Mouse (Mus musculus): ENCODE measurements at regions not wholly inside any gene's neighbourhood (a gene's known extent, or its start where the extent isn't known, plus 50 kb on each side); places are given as distances from the start of the nearest gene placed in this dataset.

- 86% methylated on average over 4 of the region's 4 CpGs for WGBS
- no peak overlapping the region for H3K4me3 ChIP-seq (ENCODE audit: extremely low read depth, insufficient read depth, insufficient read length)
These were observed 117.5 kb upstream of the Atp1a1 start for GRCm38 (mm10) chr3:101722001-101722400.

GRCm38 (mm10) chr3:101715416-101715815 lies 110.9 kb upstream of the Atp1a1 start:
- Histone ChIP-seq H3K4me1 (ENCODE audit: control insufficient read depth, insufficient read depth, insufficient read length) (no peaks in the 10 kb centered on the region; the same call in 1 of the 2 replicates), H3K27ac (ENCODE audit: insufficient read depth, low read length) (no peak overlapping the region), H3K36me3 (ENCODE audit: control insufficient read depth, insufficient read depth, low read length) (no peaks in the 10 kb centered on the region), H3K4me3 (ENCODE audit: extremely low read depth, insufficient read depth, insufficient read length) (no peak overlapping the region), H3K27me3 (ENCODE audit: control insufficient read depth, insufficient read depth, low read length) (no peaks in the 10 kb centered on the region)
- DNase-seq (ENCODE audit: low read depth in 1 of 2, low spot score in 2 of 2), result no peak
- TF ChIP-seq CTCF (IDR thresholded peaks at IDR 0.05; ENCODE audit: extremely low read depth, insufficient read depth, insufficient read length, insufficient replicate concordance) (no peak), POLR2A (IDR thresholded peaks at IDR 0.05; ENCODE audit: low read depth, low read length) (no peak)

More at GRCm38 (mm10) chr3:101722001-101722400, 117.5 kb upstream of the Atp1a1 start:
- Histone ChIP-seq H3K36me3 (ENCODE audit: control insufficient read depth, insufficient read depth, low read length) (no peaks in the 10 kb centered on the region), H3K27ac (ENCODE audit: insufficient read depth, low read length) (no peak overlapping the region), H3K4me1 (ENCODE audit: control insufficient read depth, insufficient read depth, insufficient read length) (no peaks in the 10 kb centered on the region), H3K27me3 (ENCODE audit: control insufficient read depth, insufficient read depth, low read length) (no peaks in the 10 kb centered on the region)
- TF ChIP-seq POLR2A (IDR thresholded peaks at IDR 0.05; ENCODE audit: low read depth, low read length) (no peak), CTCF (IDR thresholded peaks at IDR 0.05; ENCODE audit: extremely low read depth, insufficient read depth, insufficient read length, insufficient replicate concordance) (no peak)
- DNase-seq (ENCODE audit: low read depth in 1 of 2, low spot score in 2 of 2), result no peak

GRCm38 (mm10) chr3:101714810-101715209 lies 110.3 kb upstream of the Atp1a1 start:
- Histone ChIP-seq H3K36me3 (ENCODE audit: control insufficient read depth, insufficient read depth, low read length) (no peaks in the 10 kb centered on the region), H3K27me3 (ENCODE audit: control insufficient read depth, insufficient read depth, low read length) (no peaks in the 10 kb centered on the region), H3K4me3 (ENCODE audit: extremely low read depth, insufficient read depth, insufficient read length) (no peak overlapping the region), H3K27ac (ENCODE audit: insufficient read depth, low read length) (no peak overlapping the region), H3K4me1 (ENCODE audit: control insufficient read depth, insufficient read depth, insufficient read length) (no peaks in the 10 kb centered on the region; the same call in 1 of the 2 replicates)
- DNase-seq (ENCODE audit: low read depth in 1 of 2, low spot score in 2 of 2), result no peak
- WGBS, result 68% methylated on average over 5 of the region's 5 CpGs
- TF ChIP-seq CTCF (IDR thresholded peaks at IDR 0.05; ENCODE audit: extremely low read depth, insufficient read depth, insufficient read length, insufficient replicate concordance) (no peak), POLR2A (IDR thresholded peaks at IDR 0.05; ENCODE audit: low read depth, low read length) (no peak)

GRCm38 (mm10) chr3:101713669-101714068 lies 109.2 kb upstream of the Atp1a1 start:
- no peak overlapping the region for H3K4me3 ChIP-seq (ENCODE audit: extremely low read depth, insufficient read depth, insufficient read length)
- TF ChIP-seq CTCF (IDR thresholded peaks at IDR 0.05; ENCODE audit: extremely low read depth, insufficient read depth, insufficient read length, insufficient replicate concordance) (no peak), POLR2A (IDR thresholded peaks at IDR 0.05; ENCODE audit: low read depth, low read length) (no peak)

GRCm38 (mm10) chr3:101713138-101713638 lies 108.7 kb upstream of the Atp1a1 start:
- TF ChIP-seq CTCF (IDR thresholded peaks at IDR 0.05; ENCODE audit: extremely low read depth, insufficient read depth, insufficient read length, insufficient replicate concordance) (no peak), POLR2A (IDR thresholded peaks at IDR 0.05; ENCODE audit: low read depth, low read length) (no peak)
- no peaks in the 10 kb centered on the region; the same call in 1 of the 2 replicates for H3K4me1 ChIP-seq (ENCODE audit: control insufficient read depth, insufficient read depth, insufficient read length)
- WGBS, result 53% methylated on average over 11 of the region's 11 CpGs
- H3K27ac ChIP-seq (ENCODE audit: insufficient read depth, low read length), result no peak overlapping the region
- H3K27me3 ChIP-seq (ENCODE audit: control insufficient read depth, insufficient read depth, low read length), result no peaks in the 10 kb centered on the region
- no peak overlapping the region for H3K4me3 ChIP-seq (ENCODE audit: extremely low read depth, insufficient read depth, insufficient read length)
- no peak for DNase-seq (ENCODE audit: low read depth in 1 of 2, low spot score in 2 of 2)
- no peaks in the 10 kb centered on the region for H3K36me3 ChIP-seq (ENCODE audit: control insufficient read depth, insufficient read depth, low read length)

More at GRCm38 (mm10) chr3:101713669-101714068, 109.2 kb upstream of the Atp1a1 start:
- no peaks in the 10 kb centered on the region; the same call in 1 of the 2 replicates for H3K4me1 ChIP-seq (ENCODE audit: control insufficient read depth, insufficient read depth, insufficient read length)
- no peak for DNase-seq (ENCODE audit: low read depth in 1 of 2, low spot score in 2 of 2)
- H3K27ac ChIP-seq (ENCODE audit: insufficient read depth, low read length), result no peak overlapping the region
- H3K27me3 ChIP-seq (ENCODE audit: control insufficient read depth, insufficient read depth, low read length), result no peaks in the 10 kb centered on the region
- no peaks in the 10 kb centered on the region for H3K36me3 ChIP-seq (ENCODE audit: control insufficient read depth, insufficient read depth, low read length)
- WGBS, result 82% methylated on average over 11 of the region's 11 CpGs

- DNase-seq (ENCODE audit: low read depth in 1 of 2, low spot score in 2 of 2), result no peak
- Histone ChIP-seq H3K27ac (ENCODE audit: insufficient read depth, low read length) (no peak overlapping the region), H3K36me3 (ENCODE audit: control insufficient read depth, insufficient read depth, low read length) (no peaks in the 10 kb centered on the region), H3K27me3 (ENCODE audit: control insufficient read depth, insufficient read depth, low read length) (no peaks in the 10 kb centered on the region), H3K4me1 (ENCODE audit: control insufficient read depth, insufficient read depth, insufficient read length) (no peaks in the 10 kb centered on the region; the same call in 1 of the 2 replicates), H3K4me3 (ENCODE audit: extremely low read depth, insufficient read depth, insufficient read length) (no peak overlapping the region)
- TF ChIP-seq POLR2A (IDR thresholded peaks at IDR 0.05; ENCODE audit: low read depth, low read length) (no peak), CTCF (IDR thresholded peaks at IDR 0.05; ENCODE audit: extremely low read depth, insufficient read depth, insufficient read length, insufficient replicate concordance) (no peak)
- WGBS, result 93% methylated on average over 14 of the region's 14 CpGs
These were observed 108.2 kb upstream of the Atp1a1 start for GRCm38 (mm10) chr3:101712666-101713065.

- 38% methylated on average over 11 of the region's 11 CpGs for WGBS
These were observed 107.2 kb upstream of the Atp1a1 start for GRCm38 (mm10) chr3:101711594-101712171.

More at GRCm38 (mm10) chr3:101711594-101712171, 107.2 kb upstream of the Atp1a1 start:
- H3K27me3 ChIP-seq (ENCODE audit: control insufficient read depth, insufficient read depth, low read length), result no peaks in the 10 kb centered on the region
- DNase-seq (ENCODE audit: low read depth in 1 of 2, low spot score in 2 of 2), result no peak
- H3K4me3 ChIP-seq (ENCODE audit: extremely low read depth, insufficient read depth, insufficient read length), result no peak overlapping the region
- H3K36me3 ChIP-seq (ENCODE audit: control insufficient read depth, insufficient read depth, low read length), result no peaks in the 10 kb centered on the region
- no peaks in the 10 kb centered on the region; the same call in 1 of the 2 replicates for H3K4me1 ChIP-seq (ENCODE audit: control insufficient read depth, insufficient read depth, insufficient read length)
- TF ChIP-seq CTCF (IDR thresholded peaks at IDR 0.05; ENCODE audit: extremely low read depth, insufficient read depth, insufficient read length, insufficient replicate concordance) (no peak), POLR2A (IDR thresholded peaks at IDR 0.05; ENCODE audit: low read depth, low read length) (no peak)
- no peak overlapping the region for H3K27ac ChIP-seq (ENCODE audit: insufficient read depth, low read length)
